Mouse (Mus musculus): ENCODE measurements around the gene Hvcn1. TPM values are rescaled to one million over a fixed set of nuclear protein-coding genes. Genes with fewer than 3 reads are reported as not detected.
A peak's percentile ranks its signal among the peaks of the same experiment; 100 is the strongest.

Hvcn1 gene
- polyA plus RNA-seq, 2 experiments = 8.6 to 9.6 TPM

DNA sequence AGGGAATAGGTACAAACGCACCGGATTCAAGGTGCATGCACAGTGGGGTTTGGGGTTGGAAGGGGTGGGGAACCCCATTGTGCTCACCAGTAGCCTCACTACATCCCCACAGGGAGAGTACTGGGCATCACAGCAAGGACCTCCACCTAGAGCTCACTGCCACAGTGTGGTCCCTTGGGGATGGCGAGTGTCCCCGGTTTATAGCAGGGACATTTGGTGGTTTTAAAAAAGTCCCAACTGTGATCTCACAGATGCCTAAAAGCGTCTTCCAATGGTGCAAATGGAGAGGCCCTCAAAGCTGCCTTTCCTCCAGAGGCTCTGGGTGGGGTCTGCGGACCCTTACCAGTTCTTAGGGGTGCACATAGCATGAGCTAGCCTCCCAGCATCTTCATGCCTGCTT is 7.3 kb downstream of the Hvcn1 start:
- no peaks in the 10 kb centered on the region for H3K27me3 ChIP-seq (ENCODE audit: control insufficient read depth, insufficient read depth, low read length)
- no peak for ATAC-seq (ENCODE audit: low FRiP score, low read depth)
- no peaks in the 10 kb centered on the region for H3K9me3 ChIP-seq (ENCODE audit: control insufficient read depth, low read length)
- no peak overlapping the region for H3K4me2 ChIP-seq (replicated peaks; ENCODE audit: low read depth, low read length, severe bottlenecking)
- WGBS = 82% methylated on average over 6 of the region's 6 CpGs
- no peak overlapping the region for H3K27ac ChIP-seq (replicated peaks; ENCODE audit: low read depth, low read length)
- no peak overlapping the region for H3K4me3 ChIP-seq (replicated peaks; ENCODE audit: low read length)
- TF ChIP-seq POLR2A (IDR thresholded peaks at IDR 0.05; ENCODE audit: borderline replicate concordance, extremely low read depth, insufficient read depth, insufficient read length) = no peak
- no peaks in the 10 kb centered on the region for H3K36me3 ChIP-seq (ENCODE audit: control insufficient read depth, insufficient read depth, low read length)
- H3K4me1 ChIP-seq (ENCODE audit: control insufficient read depth, insufficient read depth, low read length) = peaks cover 12% of the 10 kb centered on the region
- DNase-seq (ENCODE audit: low spot score) = no peak
- H3K9ac ChIP-seq (ENCODE audit: low read depth, low read length, severe bottlenecking) = no peak overlapping the region

DNA sequence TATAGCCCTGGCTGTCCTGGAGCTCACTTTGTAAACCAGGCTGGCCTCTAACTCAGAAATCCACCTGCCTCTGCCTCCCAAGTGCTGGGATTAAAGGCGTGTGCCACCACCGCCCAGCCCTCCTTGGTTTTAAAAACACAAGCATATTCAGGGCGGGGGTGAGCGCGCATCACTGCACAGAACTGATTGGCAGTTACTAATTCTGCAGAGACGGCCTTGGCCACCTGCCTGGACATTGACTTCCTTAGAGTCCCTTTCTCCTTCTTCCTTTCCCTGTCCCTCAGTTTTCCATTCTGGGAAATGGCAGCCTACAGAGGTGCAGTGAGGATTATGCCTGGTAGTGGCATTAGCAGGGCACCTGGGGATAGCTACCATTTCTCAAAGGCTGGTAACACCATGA is 11.0 kb downstream of the Hvcn1 start:
- no peak for ATAC-seq (ENCODE audit: low FRiP score, low read depth)
- Histone ChIP-seq H3K9me3 (ENCODE audit: control insufficient read depth, low read length) (no peaks in the 10 kb centered on the region), H3K36me3 (ENCODE audit: control insufficient read depth, insufficient read depth, low read length) (no peaks in the 10 kb centered on the region), H3K9ac (ENCODE audit: low read depth, low read length, severe bottlenecking) (no peak overlapping the region), H3K4me2 (replicated peaks; ENCODE audit: low read depth, low read length, severe bottlenecking) (no peak overlapping the region), H3K27ac (replicated peaks; ENCODE audit: low read depth, low read length) (no peak overlapping the region), H3K4me3 (replicated peaks; ENCODE audit: low read length) (no peak overlapping the region), H3K4me1 (ENCODE audit: control insufficient read depth, insufficient read depth, low read length) (peaks cover 6% of the 10 kb centered on the region), H3K27me3 (ENCODE audit: control insufficient read depth, insufficient read depth, low read length) (no peaks in the 10 kb centered on the region)
- WGBS = 94% methylated on average over 6 of the region's 6 CpGs
- no peak for DNase-seq (ENCODE audit: low spot score)
- TF ChIP-seq POLR2A (IDR thresholded peaks at IDR 0.05; ENCODE audit: borderline replicate concordance, extremely low read depth, insufficient read depth, insufficient read length) = no peak

DNA sequence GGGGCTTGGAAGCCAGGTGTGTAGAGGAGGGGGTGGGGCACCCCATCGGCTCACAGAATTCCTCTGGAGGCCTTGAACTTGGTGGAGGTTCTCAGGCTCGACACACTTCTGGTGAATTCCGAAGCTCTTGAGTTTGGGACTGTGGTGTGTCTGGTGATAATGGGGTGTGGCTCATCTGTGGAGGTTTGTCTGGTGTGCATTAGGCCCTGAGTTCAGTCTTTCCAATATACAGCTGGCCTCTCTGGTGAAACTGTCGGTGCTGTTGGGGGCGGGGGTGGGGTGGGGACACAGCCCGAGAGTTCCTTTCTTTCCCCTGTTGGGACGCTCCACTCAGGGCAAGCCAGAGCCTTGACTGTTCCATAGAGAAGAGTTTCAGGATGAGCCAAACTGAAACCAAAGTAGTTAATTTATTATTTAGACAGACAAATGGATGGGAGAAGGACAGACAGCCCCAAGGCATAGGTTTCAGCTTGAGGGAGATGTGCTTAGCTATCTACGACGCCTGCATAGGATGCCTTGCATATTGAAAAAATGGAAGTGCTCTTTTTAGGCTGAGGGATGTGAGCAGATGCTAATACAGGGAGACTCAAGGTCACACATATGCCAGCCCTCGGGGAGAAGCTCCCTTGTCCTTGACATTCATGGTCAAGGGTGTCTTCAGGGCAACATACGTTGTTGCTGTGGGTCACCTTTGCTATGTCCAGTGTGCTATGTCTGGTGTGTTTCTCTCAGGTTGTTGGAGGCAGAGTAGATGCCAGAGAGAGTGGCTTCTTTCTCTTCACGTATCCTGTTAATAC is 11.7 kb downstream of the Hvcn1 start:
- Histone ChIP-seq H3K36me3 (ENCODE audit: control insufficient read depth, insufficient read depth, low read length) (no peaks in the 10 kb centered on the region), H3K27ac (replicated peaks; ENCODE audit: low read depth, low read length) (no peak overlapping the region), H3K9me3 (ENCODE audit: control insufficient read depth, low read length) (no peaks in the 10 kb centered on the region), H3K9ac (ENCODE audit: low read depth, low read length, severe bottlenecking) (no peak overlapping the region), H3K27me3 (ENCODE audit: control insufficient read depth, insufficient read depth, low read length) (no peaks in the 10 kb centered on the region), H3K4me3 (replicated peaks; ENCODE audit: low read length) (no peak overlapping the region), H3K4me2 (replicated peaks; ENCODE audit: low read depth, low read length, severe bottlenecking) (no peak overlapping the region), H3K4me1 (ENCODE audit: control insufficient read depth, insufficient read depth, low read length) (peaks cover 6% of the 10 kb centered on the region)
- 79% methylated on average over 12 of the region's 12 CpGs for WGBS
- DNase-seq (ENCODE audit: low spot score) (no peak), ATAC-seq (ENCODE audit: low FRiP score, low read depth) (no peak)
- no peak for TF ChIP-seq POLR2A (IDR thresholded peaks at IDR 0.05; ENCODE audit: borderline replicate concordance, extremely low read depth, insufficient read depth, insufficient read length)

DNA sequence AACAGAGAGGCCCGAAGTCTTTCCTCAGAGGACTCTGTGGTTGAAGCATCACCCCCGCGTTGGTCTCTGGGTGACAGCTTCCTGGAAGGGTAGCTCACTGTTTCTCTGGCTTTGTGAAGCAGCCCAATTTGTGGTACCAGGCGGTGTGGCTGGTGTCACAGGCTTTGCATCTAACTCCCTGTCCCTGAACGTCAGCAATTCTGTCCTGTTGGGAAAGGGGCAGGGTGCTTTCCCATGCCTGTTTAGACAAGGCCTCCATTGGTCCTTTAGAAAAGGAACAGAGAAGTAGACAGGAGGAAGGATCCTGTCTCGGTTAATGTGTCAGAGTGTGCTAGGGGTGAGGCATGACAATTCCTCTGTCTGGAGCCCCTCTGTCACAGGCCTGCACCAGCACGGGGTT is 12.3 kb downstream of the Hvcn1 start:
- Histone ChIP-seq H3K9me3 (ENCODE audit: control insufficient read depth, low read length) (no peaks in the 10 kb centered on the region), H3K4me3 (replicated peaks; ENCODE audit: low read length) (no peak overlapping the region), H3K27me3 (ENCODE audit: control insufficient read depth, insufficient read depth, low read length) (no peaks in the 10 kb centered on the region), H3K36me3 (ENCODE audit: control insufficient read depth, insufficient read depth, low read length) (no peaks in the 10 kb centered on the region), H3K27ac (replicated peaks; ENCODE audit: low read depth, low read length) (no peak overlapping the region), H3K4me1 (ENCODE audit: control insufficient read depth, insufficient read depth, low read length) (peaks cover 6% of the 10 kb centered on the region), H3K9ac (ENCODE audit: low read depth, low read length, severe bottlenecking) (no peak overlapping the region), H3K4me2 (replicated peaks; ENCODE audit: low read depth, low read length, severe bottlenecking) (no peak overlapping the region)
- no peak for TF ChIP-seq POLR2A (IDR thresholded peaks at IDR 0.05; ENCODE audit: borderline replicate concordance, extremely low read depth, insufficient read depth, insufficient read length)
- ATAC-seq (ENCODE audit: low FRiP score, low read depth) (no peak), DNase-seq (ENCODE audit: low spot score) (no peak)
- 87% methylated on average over 7 of the region's 7 CpGs for WGBS

DNA sequence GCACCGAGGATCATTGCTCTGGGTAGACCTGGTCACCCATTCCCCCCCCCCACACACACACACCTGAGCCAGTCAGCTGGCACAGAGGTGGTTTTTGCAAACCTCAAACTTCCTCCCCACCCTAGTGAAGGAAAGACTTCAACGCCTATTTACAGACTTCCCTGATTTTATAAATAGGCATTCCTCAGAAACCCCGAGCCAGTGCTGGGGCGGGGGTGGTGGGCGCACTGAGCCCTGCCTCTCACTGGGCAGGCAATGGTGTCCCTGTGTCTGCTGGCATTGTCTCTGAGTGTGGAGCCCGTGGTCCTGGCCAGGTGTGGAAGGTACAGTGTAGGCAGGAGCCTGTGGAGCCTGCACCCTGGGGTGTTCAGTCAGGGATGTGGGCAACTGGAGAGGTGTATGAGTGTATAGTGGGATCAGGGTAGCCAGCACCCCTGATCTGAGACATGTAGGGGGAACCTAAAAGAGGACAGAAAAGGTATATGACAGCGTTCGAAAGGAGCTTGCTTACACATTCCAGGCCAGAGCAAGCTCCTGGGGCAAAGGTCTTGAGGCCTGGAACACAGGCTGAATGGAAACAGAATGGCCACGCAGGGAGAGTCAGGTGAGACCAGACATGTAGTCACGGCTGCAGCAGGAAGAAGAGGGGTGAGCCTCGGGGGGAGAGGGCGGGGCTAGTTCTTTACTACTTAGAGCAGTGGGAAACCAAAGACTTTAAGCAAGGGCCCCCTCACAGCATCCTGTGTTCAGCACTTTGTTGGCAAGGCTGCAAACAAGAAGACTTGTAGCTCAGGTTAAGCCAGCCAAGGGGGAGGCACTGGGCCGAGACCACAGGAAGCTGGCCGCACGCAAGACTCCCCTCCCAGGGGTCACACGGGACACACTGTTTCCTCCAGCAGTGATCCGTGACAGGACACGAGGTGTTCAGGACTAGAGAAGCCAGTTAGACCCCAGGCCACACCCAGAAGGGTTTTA is 13.3 kb downstream of the Hvcn1 start:
- ATAC-seq (ENCODE audit: low FRiP score, low read depth) (no peak), DNase-seq (ENCODE audit: low spot score) (peak; percentile 33)
- Histone ChIP-seq H3K9me3 (ENCODE audit: control insufficient read depth, low read length) (no peaks in the 10 kb centered on the region), H3K27me3 (ENCODE audit: control insufficient read depth, insufficient read depth, low read length) (no peaks in the 10 kb centered on the region), H3K4me3 (replicated peaks; ENCODE audit: low read length) (no peak overlapping the region), H3K4me2 (replicated peaks; ENCODE audit: low read depth, low read length, severe bottlenecking) (no peak overlapping the region), H3K36me3 (ENCODE audit: control insufficient read depth, insufficient read depth, low read length) (no peaks in the 10 kb centered on the region), H3K4me1 (ENCODE audit: control insufficient read depth, insufficient read depth, low read length) (peaks cover 6% of the 10 kb centered on the region), H3K9ac (ENCODE audit: low read depth, low read length, severe bottlenecking) (peak overlapping the region; percentile 21; the same call in 1 of the 2 replicates), H3K27ac (replicated peaks; ENCODE audit: low read depth, low read length) (no peak overlapping the region)
- no peak for TF ChIP-seq POLR2A (IDR thresholded peaks at IDR 0.05; ENCODE audit: borderline replicate concordance, extremely low read depth, insufficient read depth, insufficient read length)
- 57% methylated on average over 18 of the region's 18 CpGs for WGBS
